Mouse (Mus musculus) neural tube, embryonic 12.5 days (tissue): Measurements from ENCODE around the gene Rrp1. TPM values are rescaled to one million over a fixed set of nuclear protein-coding genes. Genes with fewer than 3 reads are reported as not detected.

Experiments used
- ATAC-seq: fragments of 200-750 bp; cut with Nextera tagmentation; 2 replicates; pipeline ENCODE4 v1.8.0; 2017; ENCODE audit warnings: low read depth, mild to moderate bottlenecking, moderate TSS enrichment, moderate library complexity; ENCODE audit not compliant: low FRiP score
- H3K27ac ChIP-seq: fragments of 300-500 bp; sonication (generic); 2 replicates; pipeline ENCODE4 v1.5.1; 2016
- H3K27me3 ChIP-seq: fragments of 300-500 bp; sonication (generic); replicated peaks from 2 replicates; pipeline ENCODE4 v1.6.1; 2016; ENCODE audit warnings: mild to moderate bottlenecking
- H3K36me3 ChIP-seq: fragments of 300-500 bp; sonication (generic); 2 replicates; pipeline ENCODE4 v1.6.1; 2016; ENCODE audit warnings: mild to moderate bottlenecking
- H3K4me1 ChIP-seq: fragments of 300-500 bp; sonication (generic); 2 replicates; pipeline ENCODE4 v1.6.1; 2016
- H3K4me2 ChIP-seq: fragments of 300-500 bp; sonication (generic); replicated peaks from 2 replicates; pipeline ENCODE4 v1.6.1; 2016; ENCODE audit warnings: mild to moderate bottlenecking
- H3K4me3 ChIP-seq: fragments of 300-500 bp; sonication (generic); 2 replicates; pipeline ENCODE4 v1.5.1; 2016
- H3K9ac ChIP-seq: fragments of 300-500 bp; sonication (generic); 2 replicates; pipeline ENCODE4 v1.6.1; 2016; ENCODE audit warnings: mild to moderate bottlenecking
- H3K9me3 ChIP-seq: fragments of 300-500 bp; sonication (generic); 2 replicates; pipeline ENCODE4 v1.6.1; 2016; ENCODE audit warnings: mild to moderate bottlenecking
- WGBS: fragments of 180-500 bp; shearing (Covaris S2); methylation state at CpG from one replicate; pipeline ENCODE4 v1.1.7; 2016; 5-methylcytosine and 5-hydroxymethylcytosine counted together
- microRNA-seq: library from miRNA; unstranded; fragments of <30 nt; microRNA quantifications from one replicate; pipeline ENCODE4, GENCODE M21; 2017
- polyA plus RNA-seq: library from polyadenylated mRNA; unstranded; fragments of >200 nt; fragmentation: Nextera tagmentation; extraction: Ambion mirVana; gene quantifications from 2 replicates; pipeline ENCODE4 v1.2.1, GENCODE M21; 2016

The Rrp1 gene
- polyA plus RNA-seq, 1 experiment from 2014 or later = 333 TPM

GRCm38 (mm10) chr10:78351887-78352665 lies 60.8 kb downstream of the Rrp1 start, which contains the start of gene Agpat3:
TSS of gene Agpat3 (minus strand) at chr10:78352489.
- Histone ChIP-seq H3K9me3 (no peaks in the 10 kb centered on the region), H3K4me2 (peak within 1 kb of the TSS; percentile 91), H3K4me3 (peak within 1 kb of the TSS; percentile 95), H3K9ac (peak within 1 kb of the TSS; percentile 97), H3K4me1 (peaks cover 26% of the 10 kb centered on the region), H3K36me3 (no peaks in the 10 kb centered on the region), H3K27me3 (no peaks in the 10 kb centered on the region), H3K27ac (peak within 1 kb of the TSS; percentile 62; the same call in 1 of the 2 replicates)
- ATAC-seq = peak; percentile 81
- WGBS = under 1% methylated on average over 112 of the region's 113 CpGs

GRCm38 (mm10) chr10:78351564-78351886 lies 61.3 kb downstream of the Rrp1 start:
- peaks cover 26% of the 10 kb centered on the region for H3K4me1 ChIP-seq
- H3K4me2 ChIP-seq = peak overlapping the region; percentile 91
- no peak overlapping the region for H3K27ac ChIP-seq
- H3K4me3 ChIP-seq = peak overlapping the region; percentile 95
- peak overlapping the region; percentile 97 for H3K9ac ChIP-seq
- H3K27me3 ChIP-seq = no peaks in the 10 kb centered on the region
- ATAC-seq = no peak
- WGBS = 3% methylated on average over 13 of the region's 13 CpGs
- no peaks in the 10 kb centered on the region for H3K9me3 ChIP-seq
- H3K36me3 ChIP-seq = no peaks in the 10 kb centered on the region

DNA sequence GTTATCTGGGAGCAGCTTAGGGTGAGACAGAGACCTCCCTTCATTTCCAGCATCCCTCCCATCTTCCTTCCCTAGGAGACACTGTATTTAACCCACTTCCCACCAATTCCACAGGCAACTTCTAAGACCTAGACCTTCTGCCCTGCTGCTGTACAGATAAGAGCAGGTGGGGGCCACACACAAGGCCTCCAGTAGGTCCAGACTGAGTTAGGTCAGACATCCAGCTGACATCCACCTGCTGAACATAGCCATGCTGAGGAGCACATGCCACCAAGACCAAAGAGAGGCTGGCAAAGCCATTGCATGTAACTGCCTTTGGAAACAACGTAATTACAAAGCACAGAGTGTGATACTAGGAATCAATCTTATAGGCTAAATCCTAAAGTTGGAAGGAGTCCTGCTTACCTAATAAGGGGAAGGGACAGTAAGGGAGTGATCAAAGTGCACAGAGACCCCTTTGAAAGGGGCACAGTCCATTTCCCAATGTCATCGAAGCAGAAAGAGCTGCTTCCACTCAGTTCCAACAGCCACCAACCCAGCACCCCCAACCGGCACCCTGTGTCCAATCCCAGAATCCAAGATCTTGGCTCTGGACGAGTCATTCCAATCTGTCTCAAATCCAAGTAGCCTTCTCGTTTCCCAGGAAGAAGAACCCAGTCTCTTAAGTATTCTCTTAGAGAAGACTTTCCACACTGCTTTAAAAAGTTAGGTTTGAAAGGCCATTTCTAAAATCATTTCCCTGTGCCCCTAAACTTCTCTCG lies 61.9 kb downstream of the Rrp1 start:
- 24% methylated on average over 6 of the region's 6 CpGs for WGBS
- H3K36me3 ChIP-seq = no peaks in the 10 kb centered on the region

More for the DNA sequence above, 61.9 kb downstream of the Rrp1 start:
- Histone ChIP-seq H3K9ac (peak overlapping the region; percentile 97), H3K4me3 (peak overlapping the region; percentile 95), H3K4me1 (peaks cover 26% of the 10 kb centered on the region), H3K27ac (no peak overlapping the region), H3K4me2 (peak overlapping the region; percentile 91), H3K9me3 (no peaks in the 10 kb centered on the region), H3K27me3 (no peaks in the 10 kb centered on the region)
- no peak for ATAC-seq

Small RNAs within 50 kb of the gene (microRNA-seq; reads per million reads assigned to microRNA genes)
- gene Mir6410 (not detected), gene Mir6907 (1.3 reads per million), gene Mir6908 (not detected)

Other genes with a start within 250 kb of the Rrp1 start
- 19.0 and 23.7 TPM in 2 replicates for gene D10Jhu81e, start 243.3 kb downstream of the Rrp1 start, polyA plus RNA-seq
- 21.6 and 22.2 TPM in 2 replicates for gene Pwp2, start 227.9 kb downstream of the Rrp1 start, polyA plus RNA-seq
- 24.9 and 28.6 TPM in 2 replicates for gene Trappc10, start 168.4 kb downstream of the Rrp1 start, polyA plus RNA-seq
- gene Agpat3, start 60.6 kb downstream of the Rrp1 start, polyA plus RNA-seq = 62.4 and 65.1 TPM in 2 replicates
- 105 and 110 TPM in 2 replicates for gene Cstb, start 12.6 kb upstream of the Rrp1 start, polyA plus RNA-seq
- gene Pdxk, start 51.9 kb upstream of the Rrp1 start, polyA plus RNA-seq = 9.0 and 9.4 TPM in 2 replicates
- not detected in 2 replicates for gene Olfr1358, start 104.4 kb upstream of the Rrp1 start, polyA plus RNA-seq
- gene Ilvbl, start 161.3 kb upstream of the Rrp1 start, polyA plus RNA-seq = 47.1 and 51.8 TPM in 2 replicates
- 7.8 and 7.9 TPM in 2 replicates for gene Syde1, start 178.9 kb upstream of the Rrp1 start, polyA plus RNA-seq
- not detected in 2 replicates for gene Olfr1357, start 205.0 kb upstream of the Rrp1 start, polyA plus RNA-seq